Mouse (Mus musculus): Measurements from ENCODE around the gene Pidd1.

Pidd1 gene

GRCm38 (mm10) chr7:141435856-141436522 lies 7.8 kb downstream of the Pidd1 start:
- peak; percentile 29 to 33 for DNase-seq (ENCODE audit: low spot score in 2 of 2)

DNA sequence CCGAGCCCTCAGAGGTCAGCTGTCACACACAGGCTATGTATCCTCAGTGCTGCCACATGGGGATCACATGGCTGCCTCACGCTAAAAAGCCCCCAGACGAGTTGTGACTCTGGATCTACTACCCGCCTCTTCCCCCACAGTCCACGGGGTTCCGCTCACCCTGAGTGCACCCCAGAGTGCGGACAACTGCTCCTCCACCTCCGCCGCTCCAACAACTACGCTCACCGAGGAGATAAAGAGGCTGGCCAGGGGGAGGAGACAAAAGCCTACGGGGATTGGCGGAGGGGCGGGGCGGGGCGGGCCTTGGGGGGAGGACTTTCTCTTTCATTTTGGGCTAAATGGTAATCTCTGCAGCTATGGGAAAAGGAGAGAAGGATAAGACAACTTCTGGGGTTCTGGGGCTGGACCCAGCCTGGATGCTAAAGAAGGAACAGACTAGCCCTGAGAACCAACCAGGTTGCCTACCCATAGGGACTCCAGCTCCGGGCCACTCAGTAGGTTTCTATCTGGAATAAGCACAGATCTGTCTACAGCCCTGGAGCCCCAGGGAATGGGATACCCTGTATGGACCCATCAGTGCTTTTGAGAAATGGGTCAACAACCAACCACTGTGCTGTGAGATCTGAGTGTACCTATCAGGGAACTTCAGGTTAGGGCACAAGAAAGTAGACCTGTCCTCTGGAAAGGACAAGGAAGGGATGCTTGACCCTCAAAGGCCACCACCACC lies 8.5 kb downstream of the Pidd1 start:
- DNase-seq (ENCODE audit: low spot score in 2 of 2) = peak; percentile 14 to 43

DNA sequence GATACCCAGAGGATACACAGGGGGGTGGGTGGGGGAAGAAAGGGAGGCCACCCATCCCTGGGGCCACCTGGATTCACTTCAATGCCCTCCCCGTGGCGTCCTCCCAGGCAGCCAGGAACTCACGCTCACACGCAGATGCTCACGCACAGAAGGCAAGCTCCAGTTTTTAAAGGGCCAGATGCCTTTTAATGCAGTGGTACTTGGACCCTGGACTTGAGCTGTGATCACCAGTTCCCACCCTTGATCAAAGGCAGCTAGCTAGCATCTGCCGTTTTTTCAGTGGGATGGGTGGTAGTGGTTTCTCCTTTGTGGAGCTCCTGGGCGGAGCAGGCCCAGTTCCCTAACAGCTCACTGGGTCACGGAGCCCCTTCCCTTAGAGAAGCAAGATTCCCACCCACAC lies 9.4 kb downstream of the Pidd1 start:
- no peak for DNase-seq (ENCODE audit: low spot score in 2 of 2)

DNA sequence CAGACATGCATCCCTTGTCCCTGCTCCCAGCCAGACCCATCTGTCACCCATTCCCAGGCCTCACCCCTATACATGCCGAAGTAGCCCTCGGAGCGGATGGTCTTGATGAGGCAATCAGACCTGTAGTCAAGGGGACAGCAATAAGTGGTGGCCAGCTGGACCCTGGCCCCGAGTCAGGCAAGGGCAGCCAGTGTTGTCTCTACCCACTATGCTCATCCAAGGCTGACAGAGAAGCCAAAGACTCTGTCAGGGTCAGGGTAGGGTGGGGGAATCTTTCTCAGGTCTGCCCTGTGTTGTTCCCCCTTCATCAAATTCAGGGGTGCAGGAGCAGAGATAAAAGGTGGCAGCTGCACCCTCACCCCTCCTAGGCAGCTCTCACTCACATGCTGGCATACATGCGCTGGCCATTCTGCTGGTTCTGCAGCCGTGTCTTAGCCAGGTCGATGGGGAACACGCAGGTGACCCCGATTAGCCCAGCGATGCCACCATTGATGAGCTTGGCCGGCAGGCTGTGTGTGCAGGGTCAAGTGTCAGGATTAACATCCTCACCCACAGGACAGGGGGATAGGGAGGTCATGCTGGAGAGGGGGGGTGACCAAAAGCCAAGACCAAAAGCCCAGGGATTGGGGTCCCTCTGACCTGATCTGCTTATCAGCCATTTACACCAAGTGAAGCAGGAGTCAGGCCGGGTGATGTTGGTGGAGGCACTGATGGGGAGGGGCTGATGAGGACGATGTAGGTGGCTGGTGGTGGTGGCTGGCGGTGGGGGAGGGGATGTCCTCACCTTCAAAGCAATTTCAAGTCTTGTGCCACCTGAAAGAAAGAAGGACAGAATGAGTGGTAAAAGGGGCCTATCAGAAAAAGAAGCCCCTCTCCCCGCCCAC lies 10.1 kb downstream of the Pidd1 start:
- DNase-seq (ENCODE audit: low spot score in 2 of 2) = no peak

DNA sequence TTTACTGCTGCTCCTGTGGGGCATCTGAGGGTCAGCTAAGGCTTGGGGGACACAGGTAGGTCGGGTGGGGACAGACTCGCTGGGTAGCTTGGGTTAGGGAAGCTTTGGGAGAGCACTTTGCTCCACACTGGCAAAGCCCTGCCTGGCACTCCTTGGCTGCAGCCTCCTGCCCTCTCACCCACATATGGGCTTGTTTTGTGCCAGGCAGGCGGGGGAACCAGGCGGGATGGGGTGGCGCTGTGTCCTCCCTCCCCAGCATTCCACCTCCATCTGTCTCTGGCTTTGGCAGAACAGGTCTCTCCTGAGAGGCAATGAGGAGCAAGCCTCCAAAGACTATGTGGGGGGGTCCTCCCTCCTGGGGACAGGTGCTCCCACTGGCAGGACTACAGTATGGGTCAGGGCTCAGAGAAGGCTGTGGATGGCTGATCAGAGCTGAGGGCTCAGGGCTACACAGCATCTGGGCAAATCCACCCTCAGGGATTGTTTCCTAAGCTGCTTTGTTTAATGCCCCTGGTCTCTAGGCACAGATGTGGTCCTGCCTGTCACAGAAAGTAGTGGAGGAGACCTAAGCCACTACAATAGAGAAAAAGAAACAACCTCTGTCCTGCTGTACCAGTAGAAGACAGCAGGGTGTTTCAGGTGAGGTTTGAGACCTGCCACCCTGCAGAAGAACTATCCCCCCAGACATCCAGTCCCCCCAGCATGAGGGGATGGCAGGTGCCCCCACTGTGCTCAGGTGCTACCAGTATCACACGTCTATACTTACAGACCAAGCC lies 10.9 kb downstream of the Pidd1 start:
- no peak for DNase-seq (ENCODE audit: low spot score in 2 of 2)

- peak in 1 of 2 experiments; percentile 15 for DNase-seq (ENCODE audit: low spot score in 2 of 2)
Observed at GRCm38 (mm10) chr7:141432186-141432611, 11.6 kb downstream of the Pidd1 start.

DNA sequence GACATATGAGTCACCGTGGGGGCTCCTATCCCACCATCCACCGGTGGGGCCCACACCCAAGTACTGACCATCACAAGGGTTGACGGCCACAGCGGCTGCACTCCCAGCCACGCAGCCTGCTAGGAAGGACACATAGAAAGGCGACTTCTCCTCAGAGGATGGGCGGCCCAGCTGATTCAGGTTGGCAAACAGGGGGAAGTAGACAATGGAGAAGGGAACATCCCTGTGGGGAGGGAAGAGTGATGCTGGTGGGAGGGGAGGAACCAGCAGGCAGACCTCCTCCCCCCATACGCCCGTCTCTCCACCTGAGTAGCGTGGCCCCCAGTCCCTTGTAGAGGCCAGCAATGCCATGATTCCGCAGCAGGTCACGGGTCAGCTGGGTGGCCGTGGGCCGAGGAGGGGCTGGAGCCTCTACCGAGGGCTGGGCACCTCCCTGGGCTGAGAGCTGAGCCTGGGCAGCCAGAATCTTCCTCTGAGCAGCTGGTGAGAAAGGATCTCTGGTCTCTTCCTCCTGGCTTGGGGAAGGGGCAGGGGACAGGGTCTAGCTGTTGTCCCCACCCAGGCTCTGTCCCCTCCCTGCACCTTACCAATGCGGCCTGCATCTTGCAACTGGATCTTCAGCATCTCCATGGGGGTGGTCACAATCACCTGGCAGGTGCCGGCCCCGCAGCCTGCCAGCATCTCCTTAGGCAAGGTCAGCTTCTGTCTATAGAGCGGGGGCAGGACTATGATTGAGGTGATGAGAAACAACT lies 12.2 kb downstream of the Pidd1 start:
- DNase-seq (ENCODE audit: low spot score in 2 of 2) = peak in 1 of 2 experiments; percentile 15

GRCm38 (mm10) chr7:141430585-141431240 lies 13.1 kb downstream of the Pidd1 start:
- no peak for DNase-seq (ENCODE audit: low spot score in 2 of 2)

DNA sequence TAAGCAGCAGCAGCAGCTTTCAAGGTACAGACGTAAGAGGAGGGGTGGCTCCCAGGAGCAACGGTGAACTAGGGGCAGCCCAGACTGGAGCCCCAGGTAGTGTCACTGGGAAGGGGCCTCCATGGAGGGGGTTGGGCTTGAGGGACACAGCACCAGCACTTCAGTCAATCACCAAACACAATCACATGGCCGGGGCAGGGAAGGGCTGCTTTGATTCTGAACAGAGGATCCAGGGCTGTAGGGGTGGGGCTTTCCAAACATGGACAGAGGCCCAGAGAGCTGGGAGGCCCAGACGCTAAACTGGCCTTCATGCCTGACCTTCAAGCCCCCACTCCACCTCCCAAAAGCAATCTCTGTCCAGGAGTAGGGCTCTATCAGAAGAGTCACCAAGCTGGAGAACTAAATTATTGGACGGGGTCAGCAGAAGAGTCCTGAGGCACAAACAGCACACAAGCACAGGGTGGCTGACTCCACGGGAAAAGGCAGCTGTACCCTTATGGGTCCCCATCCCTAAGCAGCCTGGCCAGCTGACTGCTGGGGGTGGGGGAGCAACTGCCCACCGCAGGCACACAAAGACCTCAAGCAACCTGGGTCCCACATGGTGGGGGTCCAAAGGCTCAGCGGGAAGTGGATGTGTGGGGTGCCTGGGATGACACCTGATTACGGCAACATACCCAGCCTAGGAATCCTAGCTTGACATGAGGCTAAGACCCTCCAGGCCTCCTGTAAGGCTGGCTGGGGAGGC lies 13.8 kb downstream of the Pidd1 start:
- DNase-seq (ENCODE audit: low spot score in 2 of 2) = peak in 1 of 2 experiments; percentile 20

DNA sequence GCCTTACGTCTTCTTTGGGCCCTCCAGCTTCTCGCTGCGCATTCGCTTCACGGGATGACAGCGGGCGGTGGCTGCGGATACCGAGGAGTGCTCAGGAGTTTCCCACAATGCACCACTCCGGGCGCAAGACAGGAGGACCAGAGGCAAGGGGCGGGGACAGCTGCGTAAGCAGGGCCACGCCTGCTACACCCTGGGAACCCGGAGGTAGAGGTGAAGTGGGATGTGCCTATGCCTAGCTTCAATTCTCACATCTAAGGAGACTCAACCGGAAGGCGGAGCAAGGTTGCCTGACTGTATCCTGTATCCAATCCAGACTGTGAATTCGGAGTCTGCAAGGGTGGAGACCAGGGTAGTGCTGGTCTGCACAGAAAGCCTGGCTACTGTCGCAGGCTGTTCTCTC lies 14.5 kb downstream of the Pidd1 start, which contains the start of gene Cend1:
Cend1 (minus strand) TSS at position 182 of the 400 bp plus-strand sequence.
- peak; percentile 85 to 86 for DNase-seq (ENCODE audit: low spot score in 2 of 2)

DNA sequence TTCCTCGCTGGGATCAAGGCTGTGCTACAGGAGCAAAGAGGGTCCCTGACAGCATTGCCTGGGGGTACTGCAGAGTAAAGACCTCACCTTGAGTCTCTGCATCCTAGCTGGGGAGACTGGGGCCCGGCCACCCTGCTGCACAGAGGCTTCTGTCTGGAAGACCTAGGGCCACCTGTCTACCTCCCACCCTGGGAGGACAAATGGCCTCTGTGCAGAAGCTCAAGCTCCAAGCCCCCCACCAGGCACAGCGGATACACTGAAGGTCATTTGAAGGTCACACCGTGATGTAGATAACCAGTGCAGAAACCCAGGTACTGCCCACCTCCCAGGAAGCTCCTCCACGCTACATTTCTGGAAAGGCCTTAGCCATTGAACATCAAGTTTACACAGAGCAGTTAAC lies 15.1 kb downstream of the Pidd1 start:
- peak in 1 of 2 experiments; percentile 19 for DNase-seq (ENCODE audit: low spot score in 2 of 2)

GRCm38 (mm10) chr7:141426948-141427730 lies 16.7 kb downstream of the Pidd1 start:
- DNase-seq (ENCODE audit: low spot score in 2 of 2) = no peak

- DNase-seq (ENCODE audit: low spot score in 2 of 2) = no peak
Observed at GRCm38 (mm10) chr7:141423811-141424210, 20.0 kb downstream of the Pidd1 start.

DNA sequence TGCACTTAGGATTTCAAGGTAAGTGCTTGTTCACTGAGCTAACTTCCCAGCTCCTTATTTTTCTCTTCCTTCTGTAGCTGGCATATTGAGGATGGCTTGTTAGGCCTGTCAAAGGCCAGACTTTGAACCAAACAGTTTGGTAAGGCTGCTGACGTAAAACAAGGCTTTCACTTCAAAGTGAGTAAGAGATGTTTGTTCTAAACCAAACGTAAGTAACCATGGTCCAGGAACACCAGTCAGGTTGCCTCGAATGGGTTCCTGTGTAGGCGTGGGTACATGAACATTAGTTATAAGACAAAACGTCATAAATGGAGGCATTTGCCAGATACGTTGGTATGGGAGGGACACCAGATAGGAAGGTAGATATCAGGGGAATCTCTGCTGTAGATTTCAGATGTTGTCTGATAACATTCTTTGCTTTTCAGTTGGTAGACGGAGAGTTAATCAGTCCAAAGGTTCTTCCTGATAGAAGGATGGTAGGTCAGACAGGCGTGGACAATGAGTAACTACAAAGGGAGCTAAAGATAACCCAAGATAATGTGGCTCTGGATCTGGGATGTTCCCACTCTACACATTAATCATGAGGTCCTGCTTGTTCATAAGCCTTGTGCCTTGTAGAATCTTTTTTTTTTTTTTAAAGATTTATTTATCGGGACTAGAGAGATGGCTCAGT lies 23.7 kb downstream of the Pidd1 start:
- DNase-seq (ENCODE audit: low spot score in 2 of 2) = no peak

DNA sequence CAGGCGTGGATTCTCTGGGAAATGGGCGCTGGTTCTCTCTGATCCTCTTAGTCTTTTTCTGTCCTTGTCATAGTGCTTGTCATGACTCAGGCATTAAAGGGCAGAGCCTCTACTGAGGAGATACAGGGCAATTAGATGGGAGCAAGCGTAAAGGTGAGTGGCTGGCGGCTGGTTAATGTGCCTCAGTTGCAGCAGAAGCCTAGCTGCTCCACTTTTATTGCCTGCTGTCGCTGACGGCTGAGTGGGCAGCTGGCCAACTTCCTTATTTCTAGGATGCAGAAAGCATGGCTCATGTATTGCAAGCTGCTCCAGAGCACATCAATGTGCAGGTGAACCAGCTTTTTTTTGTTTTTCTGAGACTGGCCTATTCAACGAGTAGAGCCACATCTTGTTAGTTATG lies 24.9 kb downstream of the Pidd1 start:
- peak in 1 of 2 experiments; percentile 24 for DNase-seq (ENCODE audit: low spot score in 2 of 2)

DNA sequence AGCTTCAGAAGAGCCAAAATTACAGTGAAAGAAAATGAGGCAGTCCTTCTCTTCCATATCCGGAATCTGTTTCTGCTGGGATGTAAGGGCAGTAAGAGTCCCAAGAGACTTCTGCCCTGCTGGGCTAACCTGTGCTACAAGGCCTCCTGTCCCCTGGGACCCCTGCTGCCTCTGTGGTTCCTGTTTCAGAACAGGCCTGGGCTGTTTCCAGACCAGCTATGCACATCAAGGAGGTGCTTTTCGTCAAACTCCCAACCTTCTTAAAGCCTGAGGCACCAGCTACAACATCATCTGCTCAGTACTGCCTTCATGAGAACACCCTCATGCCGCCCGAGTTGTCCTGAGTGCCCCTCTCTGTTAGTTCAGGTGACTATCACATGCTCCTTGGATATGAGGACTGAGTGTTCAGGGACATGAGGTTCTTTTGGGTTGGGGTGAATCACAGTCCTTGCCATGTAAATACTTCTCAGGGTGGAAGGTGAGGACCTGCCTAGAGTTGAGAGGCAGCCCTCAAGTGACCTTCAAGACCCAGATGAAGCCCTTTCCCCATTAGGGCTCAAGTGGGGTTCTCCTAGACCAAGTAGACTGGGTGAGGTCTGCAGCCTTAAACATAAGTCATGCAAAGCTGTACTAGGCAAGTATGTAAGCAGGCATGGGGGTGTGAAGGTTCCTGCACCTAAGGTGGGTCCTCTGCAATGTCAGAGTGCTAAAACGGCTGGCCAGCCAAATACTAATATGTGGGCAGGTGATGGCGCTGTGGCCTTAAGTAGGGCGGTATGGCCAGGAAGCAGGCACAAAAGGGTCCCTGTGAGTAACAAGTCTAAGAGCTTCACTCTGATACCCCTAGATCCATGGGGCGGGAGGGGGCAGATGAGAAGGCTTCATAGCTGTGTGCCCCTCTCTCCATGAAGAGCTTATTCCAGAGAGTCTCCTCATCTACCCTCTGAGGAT lies 25.8 kb downstream of the Pidd1 start:
- DNase-seq (ENCODE audit: low spot score in 2 of 2) = no peak
